ENCODE assay signal across 15 mouse cellular contexts in the genomic region with DNA sequence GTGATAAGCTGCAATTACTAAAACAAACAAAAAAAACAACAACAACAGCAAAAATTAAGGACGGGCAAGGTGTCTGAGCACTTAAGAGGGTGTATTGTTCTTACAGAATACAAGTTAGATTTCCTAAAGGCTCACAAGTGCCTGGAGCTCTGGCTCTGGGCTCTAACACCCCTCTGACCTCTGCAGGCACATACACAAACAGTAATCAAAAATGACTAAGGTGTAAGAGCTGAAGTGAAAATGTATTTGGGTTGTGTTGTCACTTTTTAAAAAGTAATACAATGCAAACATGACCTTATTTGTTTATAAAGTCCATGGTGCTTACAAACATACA. TPM values are rescaled to one million over a fixed set of nuclear protein-coding genes. Genes with fewer than 3 reads are reported as not detected.
DNase-seq lines count a peak whose midpoint lies in the region; ATAC-seq lines count a peak whose summit lies in the region.
"Had no signal": no experiment of that assay in that cellular context is flagged by ENCODE, and none has a peak within 500 bp of the region (broad histone marks: within the 10 kb centered on the region; RNA-seq: fewer than 3 reads in every experiment).

No protein-coding gene starts in this region.

- no peaks in the 10 kb centered on the region for H3K27me3 ChIP-seq in forebrain, embryonic 14.5 days (replicated peaks; ENCODE audit: control insufficient read depth, insufficient read depth, low read length)
- H3K27me3 ChIP-seq in forebrain, embryonic 13.5 days, result no peaks in the 10 kb centered on the region
- no peaks in the 10 kb centered on the region for H3K27me3 ChIP-seq in midbrain, embryonic 11.5 days (ENCODE audit: control insufficient read depth, insufficient read depth, low read length)
- no peaks in the 10 kb centered on the region for H3K27me3 ChIP-seq in midbrain, embryonic 10.5 days (ENCODE audit: low read depth, poor library complexity, severe bottlenecking)
- H3K27me3 ChIP-seq: CH12.LX; heart, embryonic 13.5 days; hindbrain, embryonic 15.5 days had no signal

- no peak overlapping the region for H3K4me2 ChIP-seq in forebrain, embryonic 14.5 days (ENCODE audit: low read length)
- H3K4me2 ChIP-seq in forebrain, embryonic 13.5 days, result no peak overlapping the region
- no peak overlapping the region for H3K4me2 ChIP-seq in midbrain, embryonic 11.5 days
- H3K4me2 ChIP-seq: liver, embryonic 11.5 days had no signal

- no peaks in the 10 kb centered on the region for H3K4me1 ChIP-seq in forebrain, embryonic 14.5 days (ENCODE audit: control insufficient read depth, insufficient read depth, low read length)
- H3K4me1 ChIP-seq in forebrain, embryonic 13.5 days, result peaks cover 3% of the 10 kb centered on the region; the same call in 1 of the 2 replicates
- H3K4me1 ChIP-seq in midbrain, embryonic 11.5 days (ENCODE audit: control insufficient read depth, insufficient read depth, low read length), result no peaks in the 10 kb centered on the region
- H3K4me1 ChIP-seq in midbrain, embryonic 10.5 days, result peaks cover 5% of the 10 kb centered on the region
- H3K4me1 ChIP-seq: hindbrain, embryonic 15.5 days had no signal

- 2% methylated on average over 1 of the region's 1 CpGs for WGBS in forebrain, embryonic 14.5 days
- WGBS in forebrain, embryonic 13.5 days, result 6% methylated on average over 1 of the region's 1 CpGs
- 7% methylated on average over 1 of the region's 1 CpGs for WGBS in midbrain, embryonic 11.5 days
- WGBS in midbrain, embryonic 10.5 days, result 10% methylated on average over 1 of the region's 1 CpGs

- DNase-seq in forebrain, embryonic 14.5 days (ENCODE audit: low spot score), result no peak
- no peak for DNase-seq in midbrain, embryonic 11.5 days (ENCODE audit: low spot score, missing footprints)
- DNase-seq in midbrain, embryonic 10.5 days (ENCODE audit: low spot score), result no peak
- no peak for DNase-seq in embryo, embryonic 11 days

- no peak overlapping the region for H3K4me3 ChIP-seq in forebrain, embryonic 14.5 days (ENCODE audit: low read depth, low read length)
- no peak overlapping the region for H3K4me3 ChIP-seq in forebrain, embryonic 13.5 days
- H3K4me3 ChIP-seq in midbrain, embryonic 11.5 days (ENCODE audit: low read depth, low read length), result no peak overlapping the region
- no peak overlapping the region for H3K4me3 ChIP-seq in midbrain, embryonic 10.5 days
- H3K4me3 ChIP-seq: heart, adult 2 months; heart, embryonic 13.5 days; hindbrain, embryonic 15.5 days had no signal

- H3K9me3 ChIP-seq in forebrain, embryonic 14.5 days (replicated peaks; ENCODE audit: control insufficient read depth, low read length), result no peaks in the 10 kb centered on the region
- no peaks in the 10 kb centered on the region for H3K9me3 ChIP-seq in forebrain, embryonic 13.5 days (replicated peaks)
- no peaks in the 10 kb centered on the region for H3K9me3 ChIP-seq in midbrain, embryonic 11.5 days (ENCODE audit: control insufficient read depth, low read length)
- H3K9me3 ChIP-seq in midbrain, embryonic 10.5 days (replicated peaks), result no peaks in the 10 kb centered on the region
- H3K9me3 ChIP-seq: G1E; heart, embryonic 13.5 days; hindbrain, embryonic 15.5 days had no signal

- H3K36me3 ChIP-seq in forebrain, embryonic 14.5 days (ENCODE audit: control insufficient read depth, insufficient read depth, low read length), result peaks cover 42% of the 10 kb centered on the region
- peaks cover 64% of the 10 kb centered on the region for H3K36me3 ChIP-seq in forebrain, embryonic 13.5 days (ENCODE audit: poor library complexity, severe bottlenecking)
- 0 out of 2 replicates have a peak, but pooled peaks cover 2% of the 10 kb centered on the region for H3K36me3 ChIP-seq in midbrain, embryonic 11.5 days (ENCODE audit: control insufficient read depth, insufficient read depth, low read length)
- peaks cover 75% of the 10 kb centered on the region for H3K36me3 ChIP-seq in midbrain, embryonic 10.5 days

- no peak overlapping the region for H3K9ac ChIP-seq in forebrain, embryonic 14.5 days (ENCODE audit: low read length)
- H3K9ac ChIP-seq in forebrain, embryonic 13.5 days, result no peak overlapping the region
- H3K9ac ChIP-seq in midbrain, embryonic 11.5 days (ENCODE audit: low read length), result no peak overlapping the region
- H3K9ac ChIP-seq: hindbrain, embryonic 15.5 days; liver, postnatal 0 days had no signal

- ATAC-seq in forebrain, embryonic 14.5 days, result 0 out of 2 replicates have a peak, but pooled peaks have one; percentile 24
- ATAC-seq in forebrain, embryonic 13.5 days, result no peak; the same call in 1 of the 2 replicates
- ATAC-seq in midbrain, embryonic 11.5 days (ENCODE audit: low FRiP score), result peak; percentile 53; the same call in 1 of the 2 replicates
- 0 out of 2 replicates have a peak, but pooled peaks have one; percentile 20 for ATAC-seq in common myeloid progenitor, adult 5-6 weeks (replicated peaks; ENCODE audit: low read depth, poor library complexity, severe bottlenecking)
- 0 out of 2 replicates have a peak, but pooled peaks have one; percentile 8 for ATAC-seq in megakaryocyte-erythroid progenitor cell, adult 5-6 weeks (replicated peaks; ENCODE audit: low FRiP score, low TSS enrichment, poor library complexity, severe bottlenecking)

- H3K27ac ChIP-seq in forebrain, embryonic 14.5 days (ENCODE audit: low read depth, low read length), result no peak overlapping the region
- H3K27ac ChIP-seq in forebrain, embryonic 13.5 days, result no peak overlapping the region
- H3K27ac ChIP-seq in midbrain, embryonic 11.5 days (ENCODE audit: low read depth, low read length), result no peak overlapping the region
- H3K27ac ChIP-seq in midbrain, embryonic 10.5 days (replicated peaks), result no peak overlapping the region
- H3K27ac ChIP-seq: heart, adult 2 months; heart, embryonic 13.5 days; hindbrain, embryonic 15.5 days; layer of hippocampus, adult 2 months had no signal

RNA-seq across cellular contexts. Expression of a gene that starts 13.9 kb away (rescaled TPM):
- 22.5 and 23.4 TPM in 2 replicates for polyA plus RNA-seq in forebrain, embryonic 14.5 days (2014; fragmentation: Nextera tagmentation; extraction: Ambion mirVana)
- 19.3 and 21.5 TPM in 2 replicates for polyA plus RNA-seq in forebrain, embryonic 13.5 days (2015; fragmentation: Nextera tagmentation; extraction: Ambion mirVana)
- polyA plus RNA-seq in midbrain, embryonic 11.5 days (2014; fragmentation: Nextera tagmentation; extraction: Ambion mirVana), result 23.3 and 27.5 TPM in 2 replicates
- 19.2 and 20.2 TPM in 2 replicates for polyA plus RNA-seq in midbrain, embryonic 10.5 days (2016; fragmentation: Nextera tagmentation; extraction: Ambion mirVana)
- 18.1 and 24.4 TPM in 2 replicates for total RNA-seq in common myeloid progenitor, adult 5-6 weeks (2017)
- 36.7 and 47.3 TPM in 2 replicates for total RNA-seq in megakaryocyte-erythroid progenitor cell, adult 5-6 weeks (2014; fragmentation: Nextera tagmentation)
- total RNA-seq in megakaryocyte-erythroid progenitor cell, adult 5-6 weeks (2017), result 31.6 and 36.7 TPM in 2 replicates

RNA-seq across cellular contexts. Expression of a gene that starts 18.6 kb away (rescaled TPM):
- polyA plus RNA-seq in forebrain, embryonic 14.5 days (2014; fragmentation: Nextera tagmentation; extraction: Ambion mirVana), result 10.0 and 11.6 TPM in 2 replicates
- 9.5 and 11.4 TPM in 2 replicates for polyA plus RNA-seq in forebrain, embryonic 13.5 days (2015; fragmentation: Nextera tagmentation; extraction: Ambion mirVana)
- 7.0 and 8.8 TPM in 2 replicates for polyA plus RNA-seq in midbrain, embryonic 11.5 days (2014; fragmentation: Nextera tagmentation; extraction: Ambion mirVana)
- 5.8 and 6.3 TPM in 2 replicates for polyA plus RNA-seq in midbrain, embryonic 10.5 days (2016; fragmentation: Nextera tagmentation; extraction: Ambion mirVana)
- total RNA-seq in common myeloid progenitor, adult 5-6 weeks (2017), result 20.3 and 29.7 TPM in 2 replicates
- 26.0 and 33.0 TPM in 2 replicates for total RNA-seq in megakaryocyte-erythroid progenitor cell, adult 5-6 weeks (2014; fragmentation: Nextera tagmentation)
- total RNA-seq in megakaryocyte-erythroid progenitor cell, adult 5-6 weeks (2017), result 22.5 and 32.6 TPM in 2 replicates
